Mouse (Mus musculus): ENCODE results near the gene Rab4a.

Rab4a gene

GRCm38 (mm10) chr8:123854733-123855475 lies 49.1 kb downstream of the Rab4a start:
- no peak for DNase-seq

GRCm38 (mm10) chr8:123857361-123857760 lies 51.6 kb downstream of the Rab4a start:
- DNase-seq = no peak

GRCm38 (mm10) chr8:123858574-123858940 lies 52.8 kb downstream of the Rab4a start:
- DNase-seq = no peak

GRCm38 (mm10) chr8:123858941-123859647 lies 53.3 kb downstream of the Rab4a start:
- peak; percentile 95 for DNase-seq

GRCm38 (mm10) chr8:123859648-123860259 lies 54.0 kb downstream of the Rab4a start, which contains the start of gene Ccsap:
Gene Ccsap, minus strand, starts transcription at chr8:123860209.
- DNase-seq = peak; percentile 79

- no peak for DNase-seq
Measured at GRCm38 (mm10) chr8:123860386-123860785, 54.6 kb downstream of the Rab4a start.

- no peak for DNase-seq
Measured at GRCm38 (mm10) chr8:123865786-123866185, 60.0 kb downstream of the Rab4a start.

- no peak for DNase-seq
Measured at GRCm38 (mm10) chr8:123866971-123867370, 61.2 kb downstream of the Rab4a start.

- no peak for DNase-seq
Measured at GRCm38 (mm10) chr8:123872048-123872447, 66.3 kb downstream of the Rab4a start.

GRCm38 (mm10) chr8:123873364-123873763 lies 67.6 kb downstream of the Rab4a start:
- DNase-seq = no peak

- peak; percentile 83 for DNase-seq
Measured at GRCm38 (mm10) chr8:123874324-123874723, 68.5 kb downstream of the Rab4a start.

GRCm38 (mm10) chr8:123877865-123878264 lies 72.1 kb downstream of the Rab4a start:
- no peak for DNase-seq

GRCm38 (mm10) chr8:123880271-123880670 lies 74.5 kb downstream of the Rab4a start:
- peak; percentile 83 for DNase-seq

GRCm38 (mm10) chr8:123880821-123881350 lies 75.1 kb downstream of the Rab4a start:
- DNase-seq = no peak

GRCm38 (mm10) chr8:123882412-123882811 lies 76.6 kb downstream of the Rab4a start:
- no peak for DNase-seq

- DNase-seq = no peak
Measured at GRCm38 (mm10) chr8:123883094-123883493, 77.3 kb downstream of the Rab4a start.
